Mouse (Mus musculus) midbrain, embryonic 15.5 days (tissue): Measurements from ENCODE around the gene Fnbp1. TPM values are rescaled to one million over a fixed set of nuclear protein-coding genes. Genes with fewer than 3 reads are reported as not detected.

Experiments
- ATAC-seq: fragments of 200-750 bp; cut with Nextera tagmentation; replicated peaks from 2 replicates; pipeline ENCODE4 v1.8.0; 2017; ENCODE audit warnings: moderate TSS enrichment
- H3K27ac ChIP-seq: fragments of 300-500 bp; sonication (generic); 2 replicates; pipeline ENCODE4 v1.5.1; 2015; ENCODE audit warnings: mild to moderate bottlenecking, inconsistent platforms
- H3K27me3 ChIP-seq: fragments of 300-500 bp; sonication (generic); replicated peaks from 2 replicates; pipeline ENCODE4 v1.6.1; 2015; ENCODE audit warnings: inconsistent platforms
- H3K36me3 ChIP-seq: fragments of 300-500 bp; sonication (generic); replicated peaks from 2 replicates; pipeline ENCODE4 v1.6.1; 2015; ENCODE audit warnings: inconsistent platforms
- H3K4me1 ChIP-seq: fragments of 300-500 bp; sonication (generic); 2 replicates; pipeline ENCODE4 v1.6.1; 2015; ENCODE audit warnings: inconsistent platforms
- H3K4me2 ChIP-seq: fragments of 300-500 bp; sonication (generic); 2 replicates; pipeline ENCODE4 v1.6.1; 2015; ENCODE audit warnings: inconsistent platforms, mild to moderate bottlenecking, moderate library complexity
- H3K4me3 ChIP-seq: fragments of 300-500 bp; sonication (generic); 2 replicates; pipeline ENCODE4 v1.5.1; 2015; ENCODE audit warnings: mild to moderate bottlenecking, inconsistent platforms
- H3K9ac ChIP-seq: fragments of 300-500 bp; sonication (generic); 2 replicates; pipeline ENCODE4 v1.6.1; 2015; ENCODE audit warnings: mild to moderate bottlenecking, inconsistent platforms
- H3K9me3 ChIP-seq: fragments of 300-500 bp; sonication (generic); 2 replicates; pipeline ENCODE4 v1.6.1; 2016; ENCODE audit warnings: inconsistent platforms
- WGBS: fragments of 180-500 bp; shearing (Covaris S2); methylation state at CpG from one replicate; pipeline ENCODE4 v1.1.7; 2015; ENCODE audit warnings: mixed read lengths; 5-methylcytosine and 5-hydroxymethylcytosine counted together
- polyA plus RNA-seq: library from polyadenylated mRNA; unstranded; fragments of >200 nt; fragmentation: Nextera tagmentation; extraction: Ambion mirVana; gene quantifications from 2 replicates; pipeline ENCODE4 v1.2.1, GENCODE M21; 2015

The Fnbp1 gene
- polyA plus RNA-seq, 1 experiment from 2014 or later = 29.6 TPM

GRCm38 (mm10) chr2:31143768-31144695 is 2.2 kb upstream of the Fnbp1 start:
- WGBS = 84% methylated on average over 16 of the region's 16 CpGs

GRCm38 (mm10) chr2:31143326-31143725 is 1.5 kb upstream of the Fnbp1 start:
- H3K9ac ChIP-seq = no peak overlapping the region
- H3K36me3 ChIP-seq = no peaks in the 10 kb centered on the region; the same call in 1 of the 2 replicates
- H3K27ac ChIP-seq = no peak overlapping the region
- ATAC-seq = no peak
- 85% methylated on average over 6 of the region's 6 CpGs for WGBS
- H3K4me1 ChIP-seq = peaks cover 19% of the 10 kb centered on the region
- H3K4me2 ChIP-seq = no peak overlapping the region
- no peaks in the 10 kb centered on the region for H3K9me3 ChIP-seq
- no peak overlapping the region for H3K4me3 ChIP-seq
- peaks cover 6% of the 10 kb centered on the region; the same call in 1 of the 2 replicates for H3K27me3 ChIP-seq

More at GRCm38 (mm10) chr2:31143768-31144695, 2.2 kb upstream of the Fnbp1 start:
- H3K36me3 ChIP-seq = no peaks in the 10 kb centered on the region; the same call in 1 of the 2 replicates
- H3K4me1 ChIP-seq = peaks cover 19% of the 10 kb centered on the region
- H3K9me3 ChIP-seq = no peaks in the 10 kb centered on the region
- no peak overlapping the region for H3K4me2 ChIP-seq
- no peak overlapping the region for H3K9ac ChIP-seq
- no peak for ATAC-seq
- peaks cover 6% of the 10 kb centered on the region; the same call in 1 of the 2 replicates for H3K27me3 ChIP-seq
- no peak overlapping the region for H3K4me3 ChIP-seq
- no peak overlapping the region for H3K27ac ChIP-seq

GRCm38 (mm10) chr2:31142505-31142904 is 697 bp upstream of the Fnbp1 start:
- Histone ChIP-seq H3K4me1 (peaks cover 19% of the 10 kb centered on the region), H3K4me2 (peak overlapping the region; percentile 90), H3K27me3 (peaks cover 6% of the 10 kb centered on the region; the same call in 1 of the 2 replicates), H3K9me3 (no peaks in the 10 kb centered on the region), H3K36me3 (no peaks in the 10 kb centered on the region; the same call in 1 of the 2 replicates), H3K4me3 (peak overlapping the region; percentile 99), H3K9ac (peak overlapping the region; percentile 93; the same call in 1 of the 2 replicates), H3K27ac (peak overlapping the region; percentile 91)
- 31% methylated on average over 3 of the region's 3 CpGs for WGBS
- 0 out of 2 replicates have a peak, but pooled peaks have one; percentile 24 for ATAC-seq

- peak; percentile 75 for ATAC-seq
- H3K4me2 ChIP-seq = peak overlapping the region; percentile 90
- H3K9me3 ChIP-seq = no peaks in the 10 kb centered on the region
- H3K4me1 ChIP-seq = peaks cover 19% of the 10 kb centered on the region
- H3K36me3 ChIP-seq = no peaks in the 10 kb centered on the region
- H3K4me3 ChIP-seq = peak overlapping the region; percentile 99
- under 1% methylated on average over 77 of the region's 78 CpGs for WGBS
- H3K9ac ChIP-seq = peak overlapping the region; percentile 93
- peaks cover 6% of the 10 kb centered on the region; the same call in 1 of the 2 replicates for H3K27me3 ChIP-seq
- peak overlapping the region; percentile 91 for H3K27ac ChIP-seq
Measured at GRCm38 (mm10) chr2:31141074-31141866, 538 bp downstream of the Fnbp1 start.

- Histone ChIP-seq H3K36me3 (no peaks in the 10 kb centered on the region), H3K9ac (peak overlapping the region; percentile 93), H3K27ac (peak overlapping the region; percentile 91; the same call in 1 of the 2 replicates), H3K9me3 (no peaks in the 10 kb centered on the region), H3K4me1 (peaks cover 19% of the 10 kb centered on the region), H3K4me2 (peak overlapping the region; percentile 90), H3K4me3 (peak overlapping the region; percentile 99), H3K27me3 (peaks cover 6% of the 10 kb centered on the region; the same call in 1 of the 2 replicates)
- WGBS = 5% methylated on average over 10 of the region's 10 CpGs
- ATAC-seq = 0 out of 2 replicates have a peak, but pooled peaks have one; percentile 14
Measured at GRCm38 (mm10) chr2:31140772-31141073, 1.1 kb downstream of the Fnbp1 start.

- Histone ChIP-seq H3K27ac (no peak overlapping the region), H3K4me1 (peaks cover 19% of the 10 kb centered on the region), H3K4me2 (peak overlapping the region; percentile 90), H3K9me3 (no peaks in the 10 kb centered on the region), H3K4me3 (peak overlapping the region; percentile 99), H3K36me3 (no peaks in the 10 kb centered on the region), H3K27me3 (peaks cover 6% of the 10 kb centered on the region; the same call in 1 of the 2 replicates), H3K9ac (peak overlapping the region; percentile 93; the same call in 1 of the 2 replicates)
- WGBS = 79% methylated on average over 12 of the region's 12 CpGs
- ATAC-seq = no peak
Measured at GRCm38 (mm10) chr2:31139991-31140771, 1.6 kb downstream of the Fnbp1 start.

GRCm38 (mm10) chr2:31139174-31139632 is 2.6 kb downstream of the Fnbp1 start:
- no peak overlapping the region for H3K9ac ChIP-seq
- H3K36me3 ChIP-seq = no peaks in the 10 kb centered on the region
- 88% methylated on average over 10 of the region's 10 CpGs for WGBS
- no peak overlapping the region for H3K4me2 ChIP-seq
- H3K27ac ChIP-seq = no peak overlapping the region
- peaks cover 19% of the 10 kb centered on the region for H3K4me1 ChIP-seq
- H3K27me3 ChIP-seq = peaks cover 6% of the 10 kb centered on the region; the same call in 1 of the 2 replicates
- no peak for ATAC-seq
- H3K9me3 ChIP-seq = no peaks in the 10 kb centered on the region
- H3K4me3 ChIP-seq = no peak overlapping the region

GRCm38 (mm10) chr2:31137018-31137590 is 4.7 kb downstream of the Fnbp1 start:
- ATAC-seq = no peak
- no peak overlapping the region for H3K9ac ChIP-seq
- no peaks in the 10 kb centered on the region for H3K27me3 ChIP-seq
- 83% methylated on average over 14 of the region's 14 CpGs for WGBS
- H3K9me3 ChIP-seq = no peaks in the 10 kb centered on the region
- no peaks in the 10 kb centered on the region for H3K36me3 ChIP-seq
- no peak overlapping the region for H3K4me2 ChIP-seq
- H3K4me1 ChIP-seq = peaks cover 13% of the 10 kb centered on the region
- H3K27ac ChIP-seq = no peak overlapping the region
- H3K4me3 ChIP-seq = no peak overlapping the region

- H3K4me1 ChIP-seq = peaks cover 14% of the 10 kb centered on the region
- no peaks in the 10 kb centered on the region for H3K36me3 ChIP-seq
- WGBS = 86% methylated on average over 13 of the region's 13 CpGs
- ATAC-seq = no peak
- H3K9ac ChIP-seq = no peak overlapping the region
- H3K9me3 ChIP-seq = no peaks in the 10 kb centered on the region
- H3K4me3 ChIP-seq = no peak overlapping the region
- H3K4me2 ChIP-seq = no peak overlapping the region
- no peaks in the 10 kb centered on the region for H3K27me3 ChIP-seq
- H3K27ac ChIP-seq = no peak overlapping the region
Measured at GRCm38 (mm10) chr2:31136338-31136737, 5.5 kb downstream of the Fnbp1 start.

- H3K9ac ChIP-seq = no peak overlapping the region
- WGBS = 71% methylated on average over 13 of the region's 13 CpGs
- no peaks in the 10 kb centered on the region for H3K27me3 ChIP-seq
- H3K36me3 ChIP-seq = no peaks in the 10 kb centered on the region
- ATAC-seq = no peak
- no peaks in the 10 kb centered on the region for H3K9me3 ChIP-seq
- H3K4me2 ChIP-seq = no peak overlapping the region
- no peak overlapping the region for H3K4me3 ChIP-seq
- no peak overlapping the region for H3K27ac ChIP-seq
- H3K4me1 ChIP-seq = peaks cover 16% of the 10 kb centered on the region
Measured at GRCm38 (mm10) chr2:31135512-31135931, 6.3 kb downstream of the Fnbp1 start.

- no peak for ATAC-seq
- Histone ChIP-seq H3K27me3 (no peaks in the 10 kb centered on the region), H3K9ac (no peak overlapping the region), H3K4me1 (peaks cover 9% of the 10 kb centered on the region; the same call in 1 of the 2 replicates), H3K9me3 (no peaks in the 10 kb centered on the region), H3K27ac (no peak overlapping the region), H3K4me3 (no peak overlapping the region), H3K4me2 (no peak overlapping the region), H3K36me3 (no peaks in the 10 kb centered on the region)
- 93% methylated on average over 3 of the region's 4 CpGs for WGBS
Measured at GRCm38 (mm10) chr2:31133981-31134380, 7.8 kb downstream of the Fnbp1 start.
